Mouse (Mus musculus) limb, embryonic 12.5 days (tissue): ENCODE results near the gene Ppp6r2. TPM values are rescaled to one million over a fixed set of nuclear protein-coding genes. Genes with fewer than 3 reads are reported as not detected.

ENCODE experiments used
- ATAC-seq: fragments of 200-750 bp; cut with Nextera tagmentation; 2 replicates; pipeline ENCODE4 v1.8.0; 2017; ENCODE audit warnings: low read depth, moderate TSS enrichment; ENCODE audit not compliant: insufficient number of reproducible peaks, insufficient read depth, low FRiP score, low TSS enrichment
- H3K27ac ChIP-seq: fragments of 300-500 bp; sonication (generic); 2 replicates; pipeline ENCODE4 v1.5.1; 2016; ENCODE audit warnings: mild to moderate bottlenecking, moderate library complexity
- H3K27me3 ChIP-seq: fragments of 300-500 bp; sonication (generic); 2 replicates; pipeline ENCODE4 v1.6.1; 2016; ENCODE audit warnings: mild to moderate bottlenecking, moderate library complexity
- H3K36me3 ChIP-seq: fragments of 300-500 bp; sonication (generic); 2 replicates; pipeline ENCODE4 v1.6.1; 2016; ENCODE audit warnings: mild to moderate bottlenecking, moderate library complexity
- H3K4me1 ChIP-seq: fragments of 300-500 bp; sonication (generic); replicated peaks from 2 replicates; pipeline ENCODE4 v1.6.1; 2016
- H3K4me2 ChIP-seq: fragments of 300-500 bp; sonication (generic); 2 replicates; pipeline ENCODE4 v1.6.1; 2016; ENCODE audit warnings: mild to moderate bottlenecking, moderate library complexity
- H3K4me3 ChIP-seq: fragments of 300-500 bp; sonication (generic); replicated peaks from 2 replicates; pipeline ENCODE4 v1.5.1; 2016; ENCODE audit warnings: mild to moderate bottlenecking
- H3K9ac ChIP-seq: fragments of 300-500 bp; sonication (generic); replicated peaks from 2 replicates; pipeline ENCODE4 v1.6.1; 2016; ENCODE audit warnings: mild to moderate bottlenecking, moderate library complexity
- H3K9me3 ChIP-seq: fragments of 300-500 bp; sonication (generic); 2 replicates; pipeline ENCODE4 v1.6.1; 2016; ENCODE audit warnings: mild to moderate bottlenecking, moderate library complexity
- WGBS: fragments of 180-500 bp; shearing (Covaris S2); methylation state at CpG from one replicate; pipeline ENCODE4 v1.1.7; 2016; 5-methylcytosine and 5-hydroxymethylcytosine counted together
- polyA plus RNA-seq: library from polyadenylated mRNA; unstranded; fragments of >200 nt; fragmentation: Nextera tagmentation; extraction: Ambion mirVana; gene quantifications from 2 replicates; pipeline ENCODE4 v1.2.1, GENCODE M21; 2016

Ppp6r2 gene
- polyA plus RNA-seq, 1 experiment from 2014 or later, result 33.3 TPM

- Histone ChIP-seq H3K4me3 (no peak overlapping the region), H3K27ac (no peak overlapping the region), H3K27me3 (no peaks in the 10 kb centered on the region), H3K9ac (no peak overlapping the region), H3K36me3 (peaks cover 97% of the 10 kb centered on the region), H3K4me2 (no peak overlapping the region), H3K4me1 (no peaks in the 10 kb centered on the region), H3K9me3 (no peaks in the 10 kb centered on the region)
- no peak for ATAC-seq
- 86% methylated on average over 3 of the region's 3 CpGs for WGBS
Observed at GRCm38 (mm10) chr15:89291521-89291920, 80.2 kb downstream of the Ppp6r2 start.

- no peak overlapping the region for H3K9ac ChIP-seq
- 93% methylated on average over 2 of the region's 2 CpGs for WGBS
- no peaks in the 10 kb centered on the region for H3K27me3 ChIP-seq
- ATAC-seq, result no peak
- H3K4me2 ChIP-seq, result no peak overlapping the region
- H3K4me1 ChIP-seq, result no peaks in the 10 kb centered on the region
- peaks cover 99% of the 10 kb centered on the region for H3K36me3 ChIP-seq
- H3K4me3 ChIP-seq, result no peak overlapping the region
- H3K27ac ChIP-seq, result no peak overlapping the region
- no peaks in the 10 kb centered on the region for H3K9me3 ChIP-seq
Observed at GRCm38 (mm10) chr15:89292795-89293194, 81.4 kb downstream of the Ppp6r2 start.

GRCm38 (mm10) chr15:89293778-89294177 lies 82.4 kb downstream of the Ppp6r2 start:
- no peak overlapping the region for H3K4me3 ChIP-seq
- peaks cover 97% of the 10 kb centered on the region for H3K36me3 ChIP-seq
- ATAC-seq, result no peak
- no peak overlapping the region for H3K27ac ChIP-seq
- no peaks in the 10 kb centered on the region for H3K9me3 ChIP-seq
- WGBS, result 91% methylated on average over 10 of the region's 10 CpGs
- no peak overlapping the region for H3K4me2 ChIP-seq
- no peaks in the 10 kb centered on the region for H3K27me3 ChIP-seq
- no peak overlapping the region for H3K9ac ChIP-seq
- no peaks in the 10 kb centered on the region for H3K4me1 ChIP-seq

GRCm38 (mm10) chr15:89295580-89296165 lies 84.3 kb downstream of the Ppp6r2 start:
- Histone ChIP-seq H3K27me3 (no peaks in the 10 kb centered on the region), H3K4me3 (no peak overlapping the region), H3K27ac (no peak overlapping the region), H3K9ac (no peak overlapping the region), H3K9me3 (no peaks in the 10 kb centered on the region), H3K4me2 (no peak overlapping the region), H3K36me3 (peaks cover 95% of the 10 kb centered on the region), H3K4me1 (no peaks in the 10 kb centered on the region)
- no peak for ATAC-seq
- 86% methylated on average over 8 of the region's 8 CpGs for WGBS

- H3K36me3 ChIP-seq, result peaks cover 95% of the 10 kb centered on the region
- no peaks in the 10 kb centered on the region for H3K27me3 ChIP-seq
- H3K4me3 ChIP-seq, result no peak overlapping the region
- H3K4me1 ChIP-seq, result no peaks in the 10 kb centered on the region
- no peak overlapping the region for H3K27ac ChIP-seq
- WGBS, result 94% methylated on average over 1 of the region's 1 CpGs
- H3K4me2 ChIP-seq, result no peak overlapping the region
- ATAC-seq, result no peak
- H3K9me3 ChIP-seq, result no peaks in the 10 kb centered on the region
- H3K9ac ChIP-seq, result no peak overlapping the region
Observed at GRCm38 (mm10) chr15:89296465-89296864, 85.1 kb downstream of the Ppp6r2 start.

- Histone ChIP-seq H3K9ac (no peak overlapping the region), H3K4me1 (no peaks in the 10 kb centered on the region), H3K4me2 (no peak overlapping the region), H3K36me3 (peaks cover 95% of the 10 kb centered on the region), H3K27ac (no peak overlapping the region), H3K27me3 (no peaks in the 10 kb centered on the region), H3K9me3 (no peaks in the 10 kb centered on the region), H3K4me3 (no peak overlapping the region)
- 89% methylated on average over 2 of the region's 2 CpGs for WGBS
- ATAC-seq, result no peak
Observed at GRCm38 (mm10) chr15:89297695-89298094, 86.3 kb downstream of the Ppp6r2 start.

- no peak overlapping the region for H3K4me3 ChIP-seq
- H3K36me3 ChIP-seq, result peaks cover 95% of the 10 kb centered on the region
- no peak overlapping the region for H3K4me2 ChIP-seq
- no peaks in the 10 kb centered on the region for H3K9me3 ChIP-seq
- H3K4me1 ChIP-seq, result no peaks in the 10 kb centered on the region
- H3K27ac ChIP-seq, result no peak overlapping the region
- WGBS, result 89% methylated on average over 13 of the region's 13 CpGs
- H3K9ac ChIP-seq, result no peak overlapping the region
- ATAC-seq, result no peak
- no peaks in the 10 kb centered on the region for H3K27me3 ChIP-seq
Observed at GRCm38 (mm10) chr15:89300180-89300579, 88.8 kb downstream of the Ppp6r2 start.

- 96% methylated on average over 8 of the region's 8 CpGs for WGBS
- Histone ChIP-seq H3K27me3 (no peaks in the 10 kb centered on the region), H3K27ac (no peak overlapping the region), H3K9me3 (no peaks in the 10 kb centered on the region), H3K4me1 (no peaks in the 10 kb centered on the region), H3K36me3 (peaks cover 95% of the 10 kb centered on the region), H3K9ac (no peak overlapping the region), H3K4me3 (no peak overlapping the region), H3K4me2 (no peak overlapping the region)
- ATAC-seq, result no peak
Observed at GRCm38 (mm10) chr15:89300600-89300999, 89.2 kb downstream of the Ppp6r2 start.

GRCm38 (mm10) chr15:89305966-89306365 lies 94.6 kb downstream of the Ppp6r2 start:
- no peaks in the 10 kb centered on the region for H3K4me1 ChIP-seq
- no peaks in the 10 kb centered on the region for H3K27me3 ChIP-seq
- H3K4me2 ChIP-seq, result no peak overlapping the region
- no peak for ATAC-seq
- H3K9me3 ChIP-seq, result no peaks in the 10 kb centered on the region
- H3K4me3 ChIP-seq, result no peak overlapping the region
- H3K27ac ChIP-seq, result no peak overlapping the region
- H3K36me3 ChIP-seq, result peaks cover 71% of the 10 kb centered on the region
- H3K9ac ChIP-seq, result no peak overlapping the region
- WGBS, result 74% methylated on average over 1 of the region's 1 CpGs

GRCm38 (mm10) chr15:89307461-89307860 lies 96.1 kb downstream of the Ppp6r2 start:
- Histone ChIP-seq H3K4me1 (no peaks in the 10 kb centered on the region), H3K36me3 (peaks cover 56% of the 10 kb centered on the region), H3K27ac (no peak overlapping the region), H3K27me3 (no peaks in the 10 kb centered on the region), H3K4me3 (no peak overlapping the region), H3K9me3 (no peaks in the 10 kb centered on the region), H3K4me2 (no peak overlapping the region), H3K9ac (no peak overlapping the region)
- 93% methylated on average over 13 of the region's 13 CpGs for WGBS
- ATAC-seq, result no peak

- peaks cover 10% of the 10 kb centered on the region for H3K4me1 ChIP-seq
- no peaks in the 10 kb centered on the region for H3K9me3 ChIP-seq
- no peak overlapping the region for H3K4me3 ChIP-seq
- no peak for ATAC-seq
- H3K9ac ChIP-seq, result no peak overlapping the region
- WGBS, result 84% methylated on average over 7 of the region's 7 CpGs
- H3K27ac ChIP-seq, result no peak overlapping the region
- peaks cover 45% of the 10 kb centered on the region for H3K36me3 ChIP-seq
- H3K27me3 ChIP-seq, result no peaks in the 10 kb centered on the region
- H3K4me2 ChIP-seq, result no peak overlapping the region
Observed at GRCm38 (mm10) chr15:89308406-89309139, 97.2 kb downstream of the Ppp6r2 start.
